In genomic region chr11:11462561-11462890, GRCm38 (mm10) we compare ENCODE assay signal across 8 mouse cellular contexts. TPM values are rescaled to one million over a fixed set of nuclear protein-coding genes. Genes with fewer than 3 reads are reported as not detected.
DNase-seq lines count a peak whose midpoint lies in the region; ATAC-seq and TF ChIP-seq lines count a peak whose summit lies in the region.

No protein-coding gene starts in this region.

- H3K4me3 ChIP-seq in lung, embryonic 14.5 days (ENCODE audit: low read depth, low read length): peak overlapping the region; percentile 62
- peak overlapping the region; percentile 63 for H3K4me3 ChIP-seq in embryonic facial prominence, embryonic 14.5 days (ENCODE audit: low read depth, low read length)
- peak overlapping the region; percentile 64 for H3K4me3 ChIP-seq in intestine, embryonic 15.5 days (replicated peaks)
- peak overlapping the region; percentile 64 for H3K4me3 ChIP-seq in neural tube, embryonic 13.5 days

- no peak overlapping the region for H3K27ac ChIP-seq in lung, embryonic 14.5 days (ENCODE audit: low read depth)
- peak overlapping the region; percentile 80; the same call in 1 of the 2 replicates for H3K27ac ChIP-seq in embryonic facial prominence, embryonic 14.5 days (replicated peaks; ENCODE audit: low read depth, low read length)
- H3K27ac ChIP-seq in intestine, embryonic 15.5 days: no peak overlapping the region
- H3K27ac ChIP-seq in neural tube, embryonic 13.5 days (replicated peaks): peak overlapping the region; percentile 86

- WGBS in lung, embryonic 14.5 days: 80% methylated on average over 5 of the region's 5 CpGs
- WGBS in embryonic facial prominence, embryonic 14.5 days: 80% methylated on average over 5 of the region's 5 CpGs
- 80% methylated on average over 5 of the region's 5 CpGs for WGBS in intestine, embryonic 15.5 days
- WGBS in neural tube, embryonic 13.5 days: 83% methylated on average over 5 of the region's 5 CpGs

- DNase-seq in lung, embryonic 14.5 days: no peak
- no peak for DNase-seq in lung, adult 18-20 months
- DNase-seq in embryonic facial prominence, embryonic 14.5 days (ENCODE audit: low spot score): no peak
- no peak for DNase-seq in frontal cortex, adult 2 months (ENCODE audit: extremely low spot score in 1 of 2, low spot score in 1 of 2)
- DNase-seq in right cerebral cortex, postnatal 4 days: no peak
- no peak for DNase-seq in urinary bladder, adult 2 months (ENCODE audit: low spot score)

- H3K27me3 ChIP-seq in lung, embryonic 14.5 days (ENCODE audit: insufficient read depth, low read length): no peaks in the 10 kb centered on the region
- no peaks in the 10 kb centered on the region for H3K27me3 ChIP-seq in embryonic facial prominence, embryonic 14.5 days (replicated peaks; ENCODE audit: control insufficient read depth, insufficient read depth, low read length)
- no peaks in the 10 kb centered on the region for H3K27me3 ChIP-seq in intestine, embryonic 15.5 days (replicated peaks)
- H3K27me3 ChIP-seq in neural tube, embryonic 13.5 days: peaks cover 13% of the 10 kb centered on the region

- TF ChIP-seq CTCF in lung, embryonic 14.5 days (IDR thresholded peaks at IDR 0.05; ENCODE audit: low read depth): no peak

- no peaks in the 10 kb centered on the region for H3K4me1 ChIP-seq in lung, embryonic 14.5 days (ENCODE audit: insufficient read depth)
- peaks cover 3% of the 10 kb centered on the region; the same call in 1 of the 2 replicates for H3K4me1 ChIP-seq in embryonic facial prominence, embryonic 14.5 days (ENCODE audit: control insufficient read depth, insufficient read depth, low read length)
- no peaks in the 10 kb centered on the region for H3K4me1 ChIP-seq in intestine, embryonic 15.5 days (replicated peaks)
- no peaks in the 10 kb centered on the region; the same call in 1 of the 2 replicates for H3K4me1 ChIP-seq in neural tube, embryonic 13.5 days (replicated peaks)

- peak overlapping the region; percentile 65; the same call in 1 of the 2 replicates for H3K9ac ChIP-seq in lung, embryonic 14.5 days
- peak overlapping the region; percentile 79 for H3K9ac ChIP-seq in embryonic facial prominence, embryonic 14.5 days (ENCODE audit: low read depth, low read length)
- peak overlapping the region; percentile 64 for H3K9ac ChIP-seq in intestine, embryonic 15.5 days
- peak overlapping the region; percentile 75 for H3K9ac ChIP-seq in neural tube, embryonic 13.5 days

- ATAC-seq in lung, embryonic 14.5 days (ENCODE audit: insufficient read depth): no peak
- ATAC-seq in embryonic facial prominence, embryonic 14.5 days (ENCODE audit: low read depth): no peak
- ATAC-seq in intestine, embryonic 15.5 days: no peak
- no peak for ATAC-seq in neural tube, embryonic 13.5 days (ENCODE audit: low read depth)

- peak overlapping the region; percentile 63 for H3K4me2 ChIP-seq in lung, embryonic 14.5 days
- H3K4me2 ChIP-seq in embryonic facial prominence, embryonic 14.5 days (ENCODE audit: low read depth, low read length): peak overlapping the region; percentile 79
- H3K4me2 ChIP-seq in intestine, embryonic 15.5 days (replicated peaks): peak overlapping the region; percentile 80
- H3K4me2 ChIP-seq in neural tube, embryonic 13.5 days: peak overlapping the region; percentile 76

- H3K36me3 ChIP-seq in lung, embryonic 14.5 days (ENCODE audit: insufficient read depth): no peaks in the 10 kb centered on the region
- no peaks in the 10 kb centered on the region for H3K36me3 ChIP-seq in embryonic facial prominence, embryonic 14.5 days (ENCODE audit: control insufficient read depth, insufficient read depth, low read length)
- H3K36me3 ChIP-seq in intestine, embryonic 15.5 days: no peaks in the 10 kb centered on the region
- no peaks in the 10 kb centered on the region for H3K36me3 ChIP-seq in neural tube, embryonic 13.5 days

- no peaks in the 10 kb centered on the region for H3K9me3 ChIP-seq in lung, embryonic 14.5 days (ENCODE audit: low read depth, low read length)
- no peaks in the 10 kb centered on the region for H3K9me3 ChIP-seq in embryonic facial prominence, embryonic 14.5 days (ENCODE audit: control insufficient read depth, low read length)
- no peaks in the 10 kb centered on the region for H3K9me3 ChIP-seq in intestine, embryonic 15.5 days
- H3K9me3 ChIP-seq in neural tube, embryonic 13.5 days: no peaks in the 10 kb centered on the region

RNA-seq across cellular contexts. Expression of gene Zpbp, which starts 0.3 kb away (rescaled TPM):
- polyA plus RNA-seq in lung, embryonic 14.5 days (2014; fragmentation: Nextera tagmentation; extraction: Ambion mirVana): 0.75 and 0.95 TPM in 2 replicates
- polyA plus RNA-seq in embryonic facial prominence, embryonic 14.5 days (2014; fragmentation: Nextera tagmentation; extraction: Ambion mirVana): 0.67 and 0.85 TPM in 2 replicates
- 0.46 and 0.53 TPM in 2 replicates for polyA plus RNA-seq in intestine, embryonic 15.5 days (2015; fragmentation: Nextera tagmentation; extraction: Ambion mirVana)
- polyA plus RNA-seq in neural tube, embryonic 13.5 days (2015; fragmentation: Nextera tagmentation; extraction: Ambion mirVana): 0.73 and 0.92 TPM in 2 replicates
- polyA plus RNA-seq in frontal cortex, adult 2 months (2012; rRNA removed): 0.48 and 0.66 TPM in 2 replicates
- 0.29 and 0.31 TPM in 2 replicates for polyA plus RNA-seq in urinary bladder, adult 2 months (2012; rRNA removed)

RNA-seq across cellular contexts. Expression of gene Spata48, which starts 0.6 kb away (rescaled TPM):
- 1.6 and 2.7 TPM in 2 replicates for polyA plus RNA-seq in lung, embryonic 14.5 days (2014; fragmentation: Nextera tagmentation; extraction: Ambion mirVana)
- 0.65 and 2.5 TPM in 2 replicates for polyA plus RNA-seq in embryonic facial prominence, embryonic 14.5 days (2014; fragmentation: Nextera tagmentation; extraction: Ambion mirVana)
- 0.98 TPM in 1 of 2 replicates, not detected in the other for polyA plus RNA-seq in intestine, embryonic 15.5 days (2015; fragmentation: Nextera tagmentation; extraction: Ambion mirVana)
- 1.0 and 1.6 TPM in 2 replicates for polyA plus RNA-seq in neural tube, embryonic 13.5 days (2015; fragmentation: Nextera tagmentation; extraction: Ambion mirVana)
- 0.27 and 0.80 TPM in 2 replicates for polyA plus RNA-seq in frontal cortex, adult 2 months (2012; rRNA removed)
- 0.06 TPM in 1 of 2 replicates, not detected in the other for polyA plus RNA-seq in urinary bladder, adult 2 months (2012; rRNA removed)

Comparison
In these comparisons a context has a peak if more than half of its experiments do, and no peak if none do; other contexts are left out.
1. H3K27ac ChIP-seq: peak in embryonic facial prominence, embryonic 14.5 days (single experiment) and neural tube, embryonic 13.5 days (single experiment); none in lung, embryonic 14.5 days (single experiment) and intestine, embryonic 15.5 days (single experiment).
2. Peak in every context shown above with its lines, with median percentiles within 50 percentile points of each other: H3K4me2 ChIP-seq, H3K4me3 ChIP-seq and H3K9ac ChIP-seq.